In the genomic region with DNA sequence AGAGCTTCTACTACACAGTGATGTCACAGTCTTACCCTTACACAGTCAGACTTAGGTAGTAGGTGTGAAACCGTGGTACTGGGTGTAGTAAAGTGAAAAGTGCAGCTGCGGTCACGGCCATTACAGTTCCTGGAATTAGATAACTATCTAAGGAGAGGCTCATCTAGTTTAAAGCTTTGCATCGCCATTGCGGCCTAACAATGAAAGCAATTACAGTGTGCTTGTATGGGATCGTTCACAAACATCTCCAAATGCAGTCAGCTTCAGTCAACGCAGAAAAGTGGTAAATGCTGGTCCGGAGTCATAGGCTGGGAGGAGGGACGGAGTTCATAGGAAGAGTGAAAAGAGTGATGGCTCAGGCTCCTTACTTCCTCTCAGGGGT, we compare ENCODE assay signal across 21 mouse cellular contexts.
A peak's percentile ranks its signal among the peaks of the same experiment; 100 is the strongest.
DNase-seq lines count a peak whose midpoint lies in the region; ATAC-seq and TF ChIP-seq lines count a peak whose summit lies in the region.
"Had no signal": no experiment of that assay in that cellular context is flagged by ENCODE, and none has a peak within 500 bp of the region (broad histone marks: within the 10 kb centered on the region; RNA-seq: fewer than 3 reads in every experiment).

No protein-coding gene starts in this region.

- H3K4me3 ChIP-seq in hindbrain, postnatal 0 days (ENCODE audit: low read length): no peak overlapping the region
- H3K4me3 ChIP-seq in hindbrain, embryonic 13.5 days: no peak overlapping the region
- no peak overlapping the region for H3K4me3 ChIP-seq in kidney, postnatal 0 days (replicated peaks; ENCODE audit: low read depth, low read length)
- H3K4me3 ChIP-seq in midbrain, embryonic 13.5 days (replicated peaks): no peak overlapping the region
- H3K4me3 ChIP-seq in midbrain, postnatal 0 days (ENCODE audit: low read depth, low read length): no peak overlapping the region
- no peak overlapping the region for H3K4me3 ChIP-seq in limb, embryonic 10.5 days
- H3K4me3 ChIP-seq: embryonic facial prominence, embryonic 15.5 days; erythroblast, embryonic 14.5 days; forebrain, embryonic 10.5 days; gastrocnemius, adult 2 months; heart, embryonic 10.5 days had no signal

- H3K27me3 ChIP-seq in hindbrain, postnatal 0 days (ENCODE audit: insufficient read depth, low read length): no peaks in the 10 kb centered on the region
- H3K27me3 ChIP-seq in hindbrain, embryonic 13.5 days: no peaks in the 10 kb centered on the region
- no peaks in the 10 kb centered on the region for H3K27me3 ChIP-seq in kidney, postnatal 0 days (ENCODE audit: insufficient read depth, low read length)
- no peaks in the 10 kb centered on the region for H3K27me3 ChIP-seq in midbrain, embryonic 13.5 days
- H3K27me3 ChIP-seq in midbrain, postnatal 0 days (ENCODE audit: insufficient read depth, low read length): no peaks in the 10 kb centered on the region
- no peaks in the 10 kb centered on the region for H3K27me3 ChIP-seq in limb, embryonic 10.5 days (ENCODE audit: low read depth, poor library complexity, severe bottlenecking)
- H3K27me3 ChIP-seq: embryonic facial prominence, embryonic 15.5 days had no signal

- H3K36me3 ChIP-seq in hindbrain, postnatal 0 days (ENCODE audit: insufficient read depth, low read length): no peaks in the 10 kb centered on the region
- H3K36me3 ChIP-seq in hindbrain, embryonic 13.5 days: no peaks in the 10 kb centered on the region
- H3K36me3 ChIP-seq in kidney, postnatal 0 days (ENCODE audit: insufficient read depth, low read length): no peaks in the 10 kb centered on the region
- no peaks in the 10 kb centered on the region for H3K36me3 ChIP-seq in midbrain, embryonic 13.5 days
- H3K36me3 ChIP-seq in midbrain, postnatal 0 days (ENCODE audit: insufficient read depth, low read length): no peaks in the 10 kb centered on the region
- H3K36me3 ChIP-seq in limb, embryonic 10.5 days: no peaks in the 10 kb centered on the region
- H3K36me3 ChIP-seq: embryonic facial prominence, embryonic 15.5 days; forebrain, embryonic 10.5 days; heart, embryonic 10.5 days had no signal

- H3K4me2 ChIP-seq in hindbrain, postnatal 0 days (ENCODE audit: low read depth, low read length): no peak overlapping the region
- H3K4me2 ChIP-seq in hindbrain, embryonic 13.5 days: no peak overlapping the region
- no peak overlapping the region for H3K4me2 ChIP-seq in kidney, postnatal 0 days (ENCODE audit: low read length)
- H3K4me2 ChIP-seq in midbrain, embryonic 13.5 days (replicated peaks): no peak overlapping the region
- no peak overlapping the region for H3K4me2 ChIP-seq in midbrain, postnatal 0 days (ENCODE audit: low read depth, low read length, poor library complexity, severe bottlenecking)
- H3K4me2 ChIP-seq: embryonic facial prominence, embryonic 15.5 days had no signal

- TF ChIP-seq CTCF in hindbrain, postnatal 0 days (IDR thresholded peaks at IDR 0.05; ENCODE audit: low read depth): no peak
- no peak for TF ChIP-seq CTCF in kidney, postnatal 0 days (IDR thresholded peaks at IDR 0.05; ENCODE audit: low read depth)
- TF ChIP-seq CTCF in midbrain, postnatal 0 days (IDR thresholded peaks at IDR 0.05): no peak

- no peaks in the 10 kb centered on the region for H3K9me3 ChIP-seq in hindbrain, postnatal 0 days (ENCODE audit: low read length)
- no peaks in the 10 kb centered on the region for H3K9me3 ChIP-seq in hindbrain, embryonic 13.5 days
- H3K9me3 ChIP-seq in kidney, postnatal 0 days (replicated peaks; ENCODE audit: low read length): no peaks in the 10 kb centered on the region
- H3K9me3 ChIP-seq in midbrain, embryonic 13.5 days: no peaks in the 10 kb centered on the region
- H3K9me3 ChIP-seq in midbrain, postnatal 0 days (ENCODE audit: low read length): no peaks in the 10 kb centered on the region
- no peaks in the 10 kb centered on the region for H3K9me3 ChIP-seq in limb, embryonic 10.5 days (replicated peaks)
- H3K9me3 ChIP-seq: embryonic facial prominence, embryonic 15.5 days; forebrain, embryonic 10.5 days; heart, embryonic 10.5 days had no signal

- H3K9ac ChIP-seq in hindbrain, postnatal 0 days (replicated peaks; ENCODE audit: low read length): no peak overlapping the region
- H3K9ac ChIP-seq in hindbrain, embryonic 13.5 days: no peak overlapping the region
- no peak overlapping the region for H3K9ac ChIP-seq in kidney, postnatal 0 days (ENCODE audit: low read depth, low read length)
- no peak overlapping the region for H3K9ac ChIP-seq in midbrain, embryonic 13.5 days (replicated peaks)
- H3K9ac ChIP-seq in midbrain, postnatal 0 days (replicated peaks; ENCODE audit: low read length, poor library complexity, severe bottlenecking): no peak overlapping the region
- H3K9ac ChIP-seq: embryonic facial prominence, embryonic 15.5 days had no signal

- 83% methylated on average over 9 of the region's 9 CpGs for WGBS in hindbrain, postnatal 0 days
- 83% methylated on average over 9 of the region's 9 CpGs for WGBS in hindbrain, embryonic 13.5 days
- 68% methylated on average over 9 of the region's 9 CpGs for WGBS in kidney, postnatal 0 days
- WGBS in midbrain, embryonic 13.5 days: 85% methylated on average over 9 of the region's 9 CpGs
- WGBS in midbrain, postnatal 0 days: 87% methylated on average over 9 of the region's 9 CpGs
- 87% methylated on average over 9 of the region's 9 CpGs for WGBS in limb, embryonic 10.5 days

- DNase-seq in hindbrain, postnatal 0 days (ENCODE audit: low spot score): no peak
- peak; percentile 5 for DNase-seq in kidney, postnatal 0 days (ENCODE audit: low spot score)
- DNase-seq in kidney, postnatal 36 days: no peak
- DNase-seq in midbrain, postnatal 0 days (ENCODE audit: low spot score): no peak
- peak; percentile 2 to 45 for DNase-seq in natural killer cell, adult 2 months (ENCODE audit: low spot score in 2 of 2)
- no peak for DNase-seq in limb, embryonic 10.5 days (ENCODE audit: low spot score)
- DNase-seq: adrenal gland, adult 8-10 months; adrenal gland, postnatal 36 days; cerebellum, adult 2 months; cerebellum, postnatal 10 days; embryo, embryonic 11 days; gastrocnemius, adult 2 months; gastrocnemius, postnatal 25 days; heart, postnatal 10 days; heart, postnatal 4 days had no signal

- no peak overlapping the region for H3K27ac ChIP-seq in hindbrain, postnatal 0 days
- no peak overlapping the region for H3K27ac ChIP-seq in hindbrain, embryonic 13.5 days
- no peak overlapping the region for H3K27ac ChIP-seq in kidney, postnatal 0 days
- H3K27ac ChIP-seq in midbrain, embryonic 13.5 days: no peak overlapping the region
- H3K27ac ChIP-seq in midbrain, postnatal 0 days (ENCODE audit: low read depth, low read length): no peak overlapping the region
- no peak overlapping the region for H3K27ac ChIP-seq in limb, embryonic 10.5 days
- H3K27ac ChIP-seq: embryonic facial prominence, embryonic 15.5 days; forebrain, embryonic 10.5 days; gastrocnemius, adult 2 months; heart, embryonic 10.5 days had no signal

- peaks cover 6% of the 10 kb centered on the region; the same call in 1 of the 2 replicates for H3K4me1 ChIP-seq in hindbrain, postnatal 0 days (ENCODE audit: insufficient read depth, low read length)
- peaks cover 10% of the 10 kb centered on the region for H3K4me1 ChIP-seq in hindbrain, embryonic 13.5 days (replicated peaks)
- no peaks in the 10 kb centered on the region for H3K4me1 ChIP-seq in kidney, postnatal 0 days (replicated peaks; ENCODE audit: insufficient read depth, low read length)
- peaks cover 20% of the 10 kb centered on the region for H3K4me1 ChIP-seq in midbrain, embryonic 13.5 days (replicated peaks)
- peaks cover 14% of the 10 kb centered on the region; the same call in 1 of the 2 replicates for H3K4me1 ChIP-seq in midbrain, postnatal 0 days (ENCODE audit: insufficient read depth, low read length)
- H3K4me1 ChIP-seq in limb, embryonic 10.5 days: 0 out of 2 replicates have a peak, but pooled peaks cover 4% of the 10 kb centered on the region
- H3K4me1 ChIP-seq: embryonic facial prominence, embryonic 15.5 days had no signal

- ATAC-seq in hindbrain, postnatal 0 days: peak; percentile 43
- ATAC-seq in hindbrain, embryonic 13.5 days (ENCODE audit: low FRiP score): no peak
- peak; percentile 46 for ATAC-seq in kidney, postnatal 0 days (replicated peaks; ENCODE audit: low FRiP score, low read depth)
- peak; percentile 34; the same call in 1 of the 2 replicates for ATAC-seq in midbrain, embryonic 13.5 days
- no peak for ATAC-seq in midbrain, postnatal 0 days (ENCODE audit: low FRiP score)

Comparison
In these comparisons a context has a peak if more than half of its experiments do, and no peak if none do; other contexts are left out.
1. ATAC-seq: peak in hindbrain, postnatal 0 days (single experiment), kidney, postnatal 0 days (single experiment) and midbrain, embryonic 13.5 days (single experiment); none in hindbrain, embryonic 13.5 days (single experiment) and midbrain, postnatal 0 days (single experiment).
2. DNase-seq: peak in kidney, postnatal 0 days (single experiment) and natural killer cell, adult 2 months (2 of 2); none in hindbrain, postnatal 0 days (single experiment), kidney, postnatal 36 days (0 of 2), midbrain, postnatal 0 days (single experiment) and limb, embryonic 10.5 days (single experiment).